Mouse (Mus musculus): ENCODE data around the gene Sufu.

GRCm38 (mm10) chr19:46500581-46501341 lies 104.1 kb downstream of the Sufu start:
- no peak for TF ChIP-seq CTCF (IDR thresholded peaks at IDR 0.05)
- no peak for TF ChIP-seq EP300 (IDR thresholded peaks at IDR 0.05)
